Mouse (Mus musculus) E14TG2a.4 (cell line): Measurements from ENCODE around the gene Pde4d.

Source experiments
- H3K27me3 ChIP-seq: 2 replicates; pipeline ENCODE4 v1.6.1; 2014; ENCODE audit warnings: low read length, control low read depth; ENCODE audit not compliant: insufficient read depth
- H3K36me3 ChIP-seq: 2 replicates; pipeline ENCODE4 v1.6.1; 2014; ENCODE audit warnings: low read length, control low read depth; ENCODE audit not compliant: insufficient read depth
- H3K4me1 ChIP-seq: replicated peaks from 2 replicates; pipeline ENCODE4 v1.6.1; 2014; ENCODE audit warnings: low read depth, low read length, control low read depth
- H3K4me3 ChIP-seq: replicated peaks from 2 replicates; pipeline ENCODE4 v1.5.1; 2014; ENCODE audit warnings: mild to moderate bottlenecking, low read length
- H3K9me3 ChIP-seq: 2 replicates; pipeline ENCODE4 v1.6.1; 2014; ENCODE audit warnings: low read length, control low read depth
- CTCF ChIP-seq: conservative IDR thresholded peaks from 2 replicates; pipeline ENCODE4 v1.5.1; 2014; ENCODE audit warnings: low read length
- NANOG ChIP-seq: IDR thresholded peaks from 2 replicates; pipeline ENCODE4 v1.6.1; 2014; ENCODE audit warnings: borderline replicate concordance, low read length, mixed read lengths
- POU5F1 ChIP-seq: IDR thresholded peaks from 2 replicates; pipeline ENCODE4 v1.6.1; 2014; ENCODE audit warnings: low read length, borderline replicate concordance

Pde4d gene

GRCm38 (mm10) chr13:109628606-109629005, 1178.9 kb downstream of the Pde4d start:
- no peaks in the 10 kb centered on the region for H3K36me3 ChIP-seq
- H3K9me3 ChIP-seq: no peaks in the 10 kb centered on the region
- H3K4me1 ChIP-seq: peaks cover 77% of the 10 kb centered on the region
- H3K27me3 ChIP-seq: no peaks in the 10 kb centered on the region
- TF ChIP-seq POU5F1 (no peak), NANOG (no peak), CTCF (no peak)
- H3K4me3 ChIP-seq: no peak overlapping the region; the same call in 1 of the 2 replicates

- Histone ChIP-seq H3K9me3 (no peaks in the 10 kb centered on the region), H3K4me1 (peaks cover 83% of the 10 kb centered on the region), H3K36me3 (no peaks in the 10 kb centered on the region), H3K4me3 (no peak overlapping the region), H3K27me3 (no peaks in the 10 kb centered on the region)
- TF ChIP-seq CTCF (no peak), POU5F1 (no peak), NANOG (no peak)
Observed at GRCm38 (mm10) chr13:109629216-109629615, 1179.5 kb downstream of the Pde4d start.

DNA sequence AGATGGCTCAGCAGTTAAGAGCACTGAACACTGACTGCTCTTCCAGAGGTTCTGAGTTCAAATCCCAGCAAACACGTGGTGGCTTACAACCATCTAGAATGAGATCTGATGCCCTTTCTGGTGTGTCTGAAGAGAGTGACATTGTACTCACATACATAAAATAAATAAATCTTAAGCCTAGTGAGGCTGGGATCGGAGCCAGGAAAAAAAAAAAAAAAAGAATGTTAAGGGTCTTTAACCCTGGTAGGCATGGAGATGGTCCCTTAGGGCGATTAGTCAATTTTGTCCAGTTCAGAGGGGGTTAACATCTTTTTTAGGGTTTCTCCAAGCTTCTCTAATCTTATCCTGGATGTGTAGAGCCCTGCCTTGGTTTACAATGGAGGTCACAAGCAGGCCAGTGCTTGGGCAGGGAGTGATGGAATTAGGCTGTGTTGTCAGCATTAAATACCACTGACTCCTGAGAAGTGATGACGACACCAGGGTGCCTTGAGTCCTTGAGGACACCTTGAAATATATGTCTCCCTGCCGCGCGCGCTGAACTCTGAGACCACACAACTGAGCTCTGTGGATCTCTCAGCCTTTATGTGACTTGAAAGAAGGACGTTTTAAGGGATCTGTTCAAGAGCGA, 1181.8 kb downstream of the Pde4d start:
- TF ChIP-seq POU5F1 (no peak), NANOG (no peak), CTCF (no peak)
- H3K9me3 ChIP-seq: no peaks in the 10 kb centered on the region
- peak overlapping the region; percentile 73 for H3K4me3 ChIP-seq
- H3K27me3 ChIP-seq: no peaks in the 10 kb centered on the region
- H3K36me3 ChIP-seq: no peaks in the 10 kb centered on the region
- peaks cover 85% of the 10 kb centered on the region for H3K4me1 ChIP-seq

- no peaks in the 10 kb centered on the region for H3K9me3 ChIP-seq
- H3K4me3 ChIP-seq: peak overlapping the region; percentile 73
- TF ChIP-seq POU5F1 (no peak), CTCF (no peak), NANOG (no peak)
- H3K36me3 ChIP-seq: no peaks in the 10 kb centered on the region
- no peaks in the 10 kb centered on the region for H3K27me3 ChIP-seq
- H3K4me1 ChIP-seq: peaks cover 88% of the 10 kb centered on the region
Observed at GRCm38 (mm10) chr13:109632387-109633036, 1182.8 kb downstream of the Pde4d start.

DNA sequence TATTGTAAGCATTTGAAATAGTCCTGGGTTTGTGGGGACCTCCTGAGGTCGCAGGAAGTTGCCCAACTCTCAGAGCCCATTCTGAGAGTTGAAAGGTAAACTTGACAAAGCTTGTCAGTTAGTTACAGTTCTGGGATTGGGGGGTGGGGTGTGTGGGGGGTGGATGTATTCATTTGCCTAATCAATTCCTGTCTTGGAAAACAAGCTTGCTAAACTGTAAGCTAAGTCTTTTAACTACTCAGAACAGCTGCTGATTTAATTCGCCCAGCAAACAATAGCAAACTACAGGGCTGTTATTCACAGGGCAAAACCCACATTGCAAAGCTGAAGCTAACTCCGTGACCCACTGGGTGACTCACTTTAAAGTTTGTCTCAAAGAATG, 1183.3 kb downstream of the Pde4d start:
- peak overlapping the region; percentile 73 for H3K4me3 ChIP-seq
- H3K27me3 ChIP-seq: no peaks in the 10 kb centered on the region
- no peak for TF ChIP-seq CTCF
- TF ChIP-seq NANOG: peak; percentile 35; the same call in 1 of the 2 replicates
- no peaks in the 10 kb centered on the region for H3K36me3 ChIP-seq
- peaks cover 87% of the 10 kb centered on the region for H3K4me1 ChIP-seq
- H3K9me3 ChIP-seq: no peaks in the 10 kb centered on the region

DNA sequence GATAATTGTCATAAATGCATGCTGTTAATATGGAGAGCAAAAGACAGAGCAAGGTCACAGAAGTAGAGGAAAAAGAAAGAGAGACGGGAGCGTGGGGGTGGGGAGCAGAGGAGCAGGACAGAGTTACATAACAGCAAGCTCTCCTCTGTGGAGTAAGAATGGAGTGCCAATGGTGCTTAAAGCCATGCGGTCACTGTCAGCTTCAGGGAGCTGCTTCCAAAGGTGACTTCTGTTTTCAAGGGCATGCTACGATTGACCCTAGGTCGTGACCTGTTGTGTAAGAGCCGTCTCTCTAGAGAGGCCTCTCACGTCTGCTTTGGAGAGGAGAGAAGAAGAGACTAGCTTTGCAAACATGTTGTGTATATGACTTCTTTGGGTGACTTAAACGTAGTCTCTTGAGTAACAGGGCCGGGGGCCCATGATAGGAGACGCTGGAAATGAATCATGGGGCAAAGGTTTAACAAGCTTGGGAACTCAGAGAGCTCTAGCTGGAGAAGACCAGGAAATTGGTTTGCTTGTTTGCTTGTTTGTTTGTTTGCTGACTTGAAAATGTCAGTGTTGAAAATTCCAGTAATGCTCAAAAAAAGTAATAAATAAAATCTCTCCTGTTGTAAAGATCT, 1186.3 kb downstream of the Pde4d start:
- no peaks in the 10 kb centered on the region for H3K9me3 ChIP-seq
- H3K4me1 ChIP-seq: peaks cover 88% of the 10 kb centered on the region
- peak overlapping the region; percentile 18; the same call in 1 of the 2 replicates for H3K4me3 ChIP-seq
- no peaks in the 10 kb centered on the region for H3K27me3 ChIP-seq
- H3K36me3 ChIP-seq: no peaks in the 10 kb centered on the region
- TF ChIP-seq NANOG: no peak
- TF ChIP-seq POU5F1: no peak
- no peak for TF ChIP-seq CTCF

DNA sequence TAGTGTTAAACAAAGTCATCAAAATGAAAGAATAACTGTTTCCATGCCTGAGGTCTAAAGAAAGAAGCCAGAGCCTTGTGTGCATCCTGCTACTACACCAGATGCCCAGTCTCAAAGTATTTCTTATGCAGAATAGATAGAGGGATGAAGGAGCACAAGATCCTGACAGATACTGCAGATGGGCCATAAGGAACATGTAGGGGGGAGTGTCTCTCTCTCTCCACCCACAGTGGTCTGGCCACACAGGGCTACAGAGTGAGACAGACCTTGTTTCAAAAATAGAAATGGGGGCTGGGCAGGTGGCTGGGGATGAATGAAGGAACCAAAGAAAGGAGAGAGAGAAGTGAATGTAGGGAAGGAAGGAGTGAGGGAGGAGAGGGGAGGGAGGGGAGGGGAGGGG, 1188.5 kb downstream of the Pde4d start:
- Histone ChIP-seq H3K4me3 (no peak overlapping the region), H3K4me1 (peaks cover 93% of the 10 kb centered on the region), H3K9me3 (no peaks in the 10 kb centered on the region), H3K27me3 (no peaks in the 10 kb centered on the region), H3K36me3 (no peaks in the 10 kb centered on the region)
- TF ChIP-seq POU5F1: no peak
- TF ChIP-seq CTCF: no peak
- TF ChIP-seq NANOG: no peak

- no peaks in the 10 kb centered on the region for H3K36me3 ChIP-seq
- no peak overlapping the region for H3K4me3 ChIP-seq
- H3K4me1 ChIP-seq: peaks cover 93% of the 10 kb centered on the region
- no peaks in the 10 kb centered on the region for H3K27me3 ChIP-seq
- no peaks in the 10 kb centered on the region for H3K9me3 ChIP-seq
- TF ChIP-seq POU5F1 (no peak), CTCF (no peak), NANOG (no peak)
Observed at GRCm38 (mm10) chr13:109639286-109639685, 1189.5 kb downstream of the Pde4d start.

DNA sequence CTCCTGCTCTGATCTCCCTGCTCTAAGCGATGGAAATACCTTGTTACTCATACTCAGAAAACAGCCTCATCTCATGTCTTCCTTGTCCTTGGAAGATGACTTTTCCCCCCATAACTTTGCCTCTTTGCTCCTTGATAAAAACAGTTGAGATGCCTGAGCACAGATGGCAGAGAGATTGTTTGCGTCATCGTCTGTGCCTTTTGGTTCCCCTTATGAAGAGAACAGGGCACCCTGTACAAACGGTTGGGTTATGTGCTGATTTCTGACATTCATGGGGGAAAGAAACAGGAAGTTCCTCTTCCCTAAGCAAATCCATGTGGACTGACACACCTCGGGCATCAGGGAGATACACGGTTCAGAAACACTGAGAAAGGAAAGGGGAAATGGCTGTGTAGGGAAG, 1191.8 kb downstream of the Pde4d start:
- H3K36me3 ChIP-seq: no peaks in the 10 kb centered on the region
- no peak overlapping the region for H3K4me3 ChIP-seq
- TF ChIP-seq NANOG (no peak), CTCF (no peak), POU5F1 (no peak)
- H3K27me3 ChIP-seq: no peaks in the 10 kb centered on the region
- H3K4me1 ChIP-seq: peaks cover 93% of the 10 kb centered on the region
- no peaks in the 10 kb centered on the region for H3K9me3 ChIP-seq
